Comparison of ENCODE assay signal across 8 mouse cellular contexts in the genomic region with DNA sequence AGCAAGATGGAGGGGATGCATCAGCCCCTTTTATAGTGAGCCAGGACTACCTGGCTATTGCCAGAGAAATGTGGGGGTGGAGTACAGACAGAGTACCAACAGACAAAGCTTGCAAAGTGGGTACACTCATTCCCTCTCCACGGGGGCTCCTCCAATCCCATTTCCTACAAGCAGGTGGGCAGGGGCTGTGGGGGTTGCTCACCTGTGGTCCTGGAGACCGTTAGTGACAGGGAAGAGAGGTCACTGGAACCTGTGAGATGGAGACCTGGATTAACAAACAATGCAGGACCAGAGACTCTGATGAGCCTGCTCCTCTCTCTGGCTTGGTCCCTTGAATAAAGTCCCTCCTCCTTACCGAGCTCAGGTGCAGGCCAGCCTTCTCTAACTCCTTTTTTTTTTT. TPM values are rescaled to one million over a fixed set of nuclear protein-coding genes. Genes with fewer than 3 reads are reported as not detected.
DNase-seq lines count a peak whose midpoint lies in the region; ATAC-seq lines count a peak whose summit lies in the region.

No protein-coding gene starts in this region.

- peak overlapping the region; percentile 59; the same call in 1 of the 2 replicates for H3K27ac ChIP-seq in heart, embryonic 10.5 days
- H3K27ac ChIP-seq in heart, embryonic 14.5 days (replicated peaks in 1 of 2; ENCODE audit: control insufficient read depth in 1 of 2, insufficient read depth in 1 of 2, low read depth in 2 of 2, low read length in 2 of 2) = no peak overlapping the region
- H3K27ac ChIP-seq in liver, embryonic 16.5 days (ENCODE audit: low read length) = no peak overlapping the region

- H3K36me3 ChIP-seq in heart, embryonic 10.5 days = peaks cover 12% of the 10 kb centered on the region
- peaks cover 10% of the 10 kb centered on the region; the same call in 1 of the 2 replicates for H3K36me3 ChIP-seq in heart, embryonic 14.5 days (ENCODE audit: control insufficient read depth, insufficient read depth, low read length)
- no peaks in the 10 kb centered on the region for H3K36me3 ChIP-seq in liver, embryonic 16.5 days (ENCODE audit: control insufficient read depth, insufficient read depth)

- DNase-seq in heart, embryonic 10.5 days (ENCODE audit: low spot score) = no peak
- no peak for DNase-seq in heart, postnatal 10 days
- DNase-seq in ES-CJ7 (ENCODE audit: low read depth, low spot score) (peak; percentile 61), adipocyte (ENCODE audit: low spot score) (no peak)
- DNase-seq in frontal cortex, postnatal 36 days (ENCODE audit: low spot score in 2 of 2) = no peak
- no peak for DNase-seq in frontal cortex, postnatal 25 days (ENCODE audit: low spot score in 2 of 2)

- H3K9ac ChIP-seq in heart, embryonic 14.5 days (ENCODE audit: low read length) = no peak overlapping the region
- H3K9ac ChIP-seq in liver, embryonic 16.5 days (ENCODE audit: low read depth, low read length) = no peak overlapping the region

- ATAC-seq in heart, embryonic 14.5 days (ENCODE audit: insufficient number of reproducible peaks, insufficient read depth, low FRiP score, low read depth) = no peak
- ATAC-seq in liver, embryonic 16.5 days (ENCODE audit: low read depth) = no peak

- 57% methylated on average over 3 of the region's 3 CpGs for WGBS in heart, embryonic 10.5 days
- 68% methylated on average over 3 of the region's 3 CpGs for WGBS in heart, embryonic 14.5 days
- WGBS in liver, embryonic 16.5 days (ENCODE audit: insufficient replicate concordance) = 54% methylated on average over 3 of the region's 3 CpGs

- H3K27me3 ChIP-seq in heart, embryonic 10.5 days (ENCODE audit: insufficient read depth, poor library complexity, severe bottlenecking) = no peaks in the 10 kb centered on the region
- H3K27me3 ChIP-seq in heart, embryonic 14.5 days (ENCODE audit: control insufficient read depth, insufficient read depth, low read length) = no peaks in the 10 kb centered on the region
- H3K27me3 ChIP-seq in liver, embryonic 16.5 days (ENCODE audit: control insufficient read depth, insufficient read depth, low read depth, low read length) = no peaks in the 10 kb centered on the region

- peak overlapping the region; percentile 76 for H3K4me3 ChIP-seq in heart, embryonic 10.5 days
- peak overlapping the region; percentile 83 to 88; a peak in 2 of 4 replicates for H3K4me3 ChIP-seq in heart, embryonic 14.5 days (ENCODE audit: control insufficient read depth in 1 of 2, insufficient read depth in 1 of 2, low read depth in 1 of 2, low read length in 2 of 2)
- peak overlapping the region; percentile 75; the same call in 1 of the 2 replicates for H3K4me3 ChIP-seq in liver, embryonic 16.5 days (ENCODE audit: low read depth, low read length)

- H3K9me3 ChIP-seq in heart, embryonic 10.5 days = no peaks in the 10 kb centered on the region
- no peaks in the 10 kb centered on the region for H3K9me3 ChIP-seq in heart, embryonic 14.5 days (ENCODE audit: control insufficient read depth, low read length)
- H3K9me3 ChIP-seq in liver, embryonic 16.5 days (replicated peaks; ENCODE audit: control insufficient read depth, low read length) = no peaks in the 10 kb centered on the region

- intact Hi-C loops in heart, postnatal 10 days (cut with DNase I) = no loop called here

- no peaks in the 10 kb centered on the region for H3K4me1 ChIP-seq in heart, embryonic 10.5 days
- peaks cover 0 to 2% of the 10 kb centered on the region in 2 experiments; a peak in 1 of 4 replicates for H3K4me1 ChIP-seq in heart, embryonic 14.5 days (ENCODE audit: control insufficient read depth in 2 of 2, insufficient read depth in 2 of 2, low read length in 2 of 2)
- peaks cover 26% of the 10 kb centered on the region for H3K4me1 ChIP-seq in liver, embryonic 16.5 days (ENCODE audit: control insufficient read depth, low read depth, low read length)

- H3K4me2 ChIP-seq in heart, embryonic 14.5 days (ENCODE audit: low read length) = peak overlapping the region; percentile 96
- H3K4me2 ChIP-seq in liver, embryonic 16.5 days (ENCODE audit: low read depth, low read length) = peak overlapping the region; percentile 99

RNA-seq across cellular contexts. Expression of gene Relb, which starts 1.5 kb away (rescaled TPM):
- polyA plus RNA-seq in heart, embryonic 10.5 days (2016; fragmentation: Nextera tagmentation; extraction: Ambion mirVana) = 3.3 and 3.8 TPM in 2 replicates
- 10 to 100 TPM in 1 of 2 experiments, 1 to 10 TPM in 1; 9.4 to 12.0 TPM for total RNA-seq in heart, postnatal 10 days (2021)
- 4.8 and 6.1 TPM in 2 replicates for polyA plus RNA-seq in heart, embryonic 14.5 days (2014; fragmentation: Nextera tagmentation; extraction: Ambion mirVana)
- polyA plus RNA-seq in liver, embryonic 16.5 days (2015; fragmentation: Nextera tagmentation; extraction: Ambion mirVana) = 1.5 and 1.7 TPM in 2 replicates

RNA-seq across cellular contexts. Expression of gene Clasrp, which starts 23.4 kb away (rescaled TPM):
- polyA plus RNA-seq in heart, embryonic 10.5 days (2016; fragmentation: Nextera tagmentation; extraction: Ambion mirVana) = 38.7 and 47.6 TPM in 2 replicates
- total RNA-seq in heart, postnatal 10 days (2021) = 10 to 100 TPM; 24.1 to 29.5 TPM
- 26.6 and 29.2 TPM in 2 replicates for polyA plus RNA-seq in heart, embryonic 14.5 days (2014; fragmentation: Nextera tagmentation; extraction: Ambion mirVana)
- polyA plus RNA-seq in liver, embryonic 16.5 days (2015; fragmentation: Nextera tagmentation; extraction: Ambion mirVana) = 9.4 and 11.4 TPM in 2 replicates

RNA-seq across cellular contexts. Expression of gene Clptm1, which starts 37.1 kb away (rescaled TPM):
- 94.1 and 101 TPM in 2 replicates for polyA plus RNA-seq in heart, embryonic 10.5 days (2016; fragmentation: Nextera tagmentation; extraction: Ambion mirVana)
- 100 to 1,000 TPM in 1 of 2 experiments, 10 to 100 TPM in 1; 95.2 to 102 TPM for total RNA-seq in heart, postnatal 10 days (2021)
- polyA plus RNA-seq in heart, embryonic 14.5 days (2014; fragmentation: Nextera tagmentation; extraction: Ambion mirVana) = 87.6 and 98.6 TPM in 2 replicates
- polyA plus RNA-seq in liver, embryonic 16.5 days (2015; fragmentation: Nextera tagmentation; extraction: Ambion mirVana) = 36.2 and 42.7 TPM in 2 replicates

RNA-seq across cellular contexts. Expression of gene Apoc2, which starts 50.0 kb away (rescaled TPM):
- 10.8 TPM in 1 of 2 replicates, not detected in the other for polyA plus RNA-seq in heart, embryonic 10.5 days (2016; fragmentation: Nextera tagmentation; extraction: Ambion mirVana)
- total RNA-seq in heart, postnatal 10 days (2021) = under 1 TPM in 1 of 2 experiments, not detected in 1; 0.60 TPM
- polyA plus RNA-seq in heart, embryonic 14.5 days (2014; fragmentation: Nextera tagmentation; extraction: Ambion mirVana) = 0.57 and 2.2 TPM in 2 replicates
- 1,344 and 1,420 TPM in 2 replicates for polyA plus RNA-seq in liver, embryonic 16.5 days (2015; fragmentation: Nextera tagmentation; extraction: Ambion mirVana)

RNA-seq across cellular contexts. Expression of gene Gemin7, which starts 50.3 kb away (rescaled TPM):
- polyA plus RNA-seq in heart, embryonic 10.5 days (2016; fragmentation: Nextera tagmentation; extraction: Ambion mirVana) = 149 and 182 TPM in 2 replicates
- total RNA-seq in heart, postnatal 10 days (2021) = 10 to 100 TPM; 54.5 to 58.0 TPM
- polyA plus RNA-seq in heart, embryonic 14.5 days (2014; fragmentation: Nextera tagmentation; extraction: Ambion mirVana) = 140 and 144 TPM in 2 replicates
- 71.1 and 74.2 TPM in 2 replicates for polyA plus RNA-seq in liver, embryonic 16.5 days (2015; fragmentation: Nextera tagmentation; extraction: Ambion mirVana)
